Mouse (Mus musculus) liver, embryonic 16.5 days (tissue): ENCODE results near the gene Acot13. TPM values are rescaled to one million over a fixed set of nuclear protein-coding genes. Genes with fewer than 3 reads are reported as not detected.
"Not testable (repeated sequence)": the region's sequence is repeated elsewhere in the genome, so short reads cannot be mapped to it uniquely, and the experiment has no call there.

Source experiments
- ATAC-seq: fragments of 200-750 bp; cut with Nextera tagmentation; 2 replicates; pipeline ENCODE4 v1.8.0; 2017; ENCODE audit warnings: low read depth, mild to moderate bottlenecking, moderate number of reproducible peaks, moderate library complexity
- H3K27ac ChIP-seq: fragments of 300-500 bp; sonication (generic); 2 replicates; pipeline ENCODE4 v1.5.1; 2014; ENCODE audit warnings: mild to moderate bottlenecking, low read length
- H3K27me3 ChIP-seq: fragments of 300-500 bp; sonication (generic); 2 replicates; pipeline ENCODE4 v1.6.1; 2014; ENCODE audit warnings: low read depth, low read length, mixed read lengths; ENCODE audit not compliant: control insufficient read depth, insufficient read depth
- H3K36me3 ChIP-seq: fragments of 300-500 bp; sonication (generic); 2 replicates; pipeline ENCODE4 v1.6.1; 2014; ENCODE audit warnings: mild to moderate bottlenecking; ENCODE audit not compliant: control insufficient read depth, insufficient read depth
- H3K4me1 ChIP-seq: fragments of 300-500 bp; sonication (generic); 2 replicates; pipeline ENCODE4 v1.6.1; 2014; ENCODE audit warnings: low read depth, low read length, mixed read lengths; ENCODE audit not compliant: control insufficient read depth
- H3K4me2 ChIP-seq: fragments of 300-500 bp; sonication (generic); 2 replicates; pipeline ENCODE4 v1.6.1; 2014; ENCODE audit warnings: low read depth, low read length, mixed read lengths
- H3K4me3 ChIP-seq: fragments of 300-500 bp; sonication (generic); 2 replicates; pipeline ENCODE4 v1.5.1; 2014; ENCODE audit warnings: low read depth, mild to moderate bottlenecking, low read length
- H3K9ac ChIP-seq: fragments of 300-500 bp; sonication (generic); 2 replicates; pipeline ENCODE4 v1.6.1; 2014; ENCODE audit warnings: low read depth, low read length
- H3K9me3 ChIP-seq: fragments of 300-500 bp; sonication (generic); replicated peaks from 2 replicates; pipeline ENCODE4 v1.6.1; 2016; ENCODE audit warnings: low read length; ENCODE audit not compliant: control insufficient read depth
- WGBS: fragments of 180-500 bp; shearing (Covaris S2); extraction: QIAGEN DNeasy Blood & Tissue Kit; methylation state at CpG from one replicate; pipeline ENCODE4 v1.1.7; 2014; ENCODE audit not compliant: insufficient replicate concordance; 5-methylcytosine and 5-hydroxymethylcytosine counted together
- polyA plus RNA-seq: library from polyadenylated mRNA; unstranded; fragments of >200 nt; fragmentation: Nextera tagmentation; extraction: Ambion mirVana; gene quantifications from 2 replicates; pipeline ENCODE4 v1.2.1, GENCODE M21; 2015

Gene Acot13
- polyA plus RNA-seq, 1 experiment from 2014 or later = 56.0 TPM

- no peak for ATAC-seq
- Histone ChIP-seq H3K4me1 (no peaks in the 10 kb centered on the region), H3K9ac (no peak overlapping the region), H3K27me3 (no peaks in the 10 kb centered on the region), H3K36me3 (no peaks in the 10 kb centered on the region), H3K9me3 (no peaks in the 10 kb centered on the region), H3K4me3 (no peak overlapping the region), H3K4me2 (no peak overlapping the region), H3K27ac (no peak overlapping the region)
- 35% methylated on average over 8 of the region's 8 CpGs for WGBS
These were observed 52.5 kb downstream of the Acot13 start for GRCm38 (mm10) chr13:24778706-24779380.

GRCm38 (mm10) chr13:24778026-24778425, 53.3 kb downstream of the Acot13 start:
- Histone ChIP-seq H3K36me3 (no peaks in the 10 kb centered on the region), H3K27ac (no peak overlapping the region), H3K4me1 (no peaks in the 10 kb centered on the region), H3K9me3 (no peaks in the 10 kb centered on the region), H3K27me3 (no peaks in the 10 kb centered on the region), H3K4me2 (no peak overlapping the region), H3K4me3 (no peak overlapping the region), H3K9ac (no peak overlapping the region)
- 59% methylated on average over 2 of the region's 2 CpGs for WGBS
- ATAC-seq = no peak

DNA sequence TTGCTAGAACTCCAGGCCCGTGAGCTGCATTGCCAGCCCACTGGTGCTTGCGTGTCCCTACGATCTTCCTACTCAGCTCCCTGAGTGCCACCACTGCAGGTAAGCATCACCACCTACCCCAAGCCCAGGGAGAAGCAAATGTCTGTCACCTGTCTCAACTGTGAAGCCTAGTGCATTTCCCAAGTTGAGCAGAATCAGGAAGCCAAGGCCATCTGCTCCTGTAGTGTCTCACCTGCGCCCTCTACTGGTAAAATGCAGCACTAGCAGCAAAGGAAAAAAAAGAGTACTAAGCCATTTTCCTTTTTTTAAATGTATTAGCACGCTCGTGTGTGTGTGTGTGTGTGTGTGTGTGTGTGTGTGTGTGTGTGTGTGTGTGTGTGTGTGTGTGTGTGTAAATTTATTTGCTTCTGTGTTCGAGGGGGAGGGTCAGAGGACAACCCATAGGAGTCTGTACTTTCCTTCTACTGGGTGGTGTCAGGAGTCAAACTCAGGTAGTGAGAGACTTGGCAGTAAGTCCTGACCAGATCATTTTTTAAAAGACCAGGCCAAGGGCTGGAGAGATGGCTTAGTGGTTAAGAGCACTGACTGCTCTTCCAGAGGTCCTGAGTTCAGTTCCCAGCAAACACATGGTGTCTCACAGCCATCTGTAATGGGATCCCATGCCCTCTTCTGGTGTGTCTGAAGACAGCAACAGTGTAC, 55.0 kb downstream of the Acot13 start:
- WGBS = 39% methylated on average over 7 of the region's 7 CpGs
- Histone ChIP-seq H3K27ac (no peak overlapping the region), H3K27me3 (no peaks in the 10 kb centered on the region), H3K9me3 (no peaks in the 10 kb centered on the region), H3K36me3 (no peaks in the 10 kb centered on the region), H3K4me2 (no peak overlapping the region), H3K4me1 (no peaks in the 10 kb centered on the region), H3K9ac (no peak overlapping the region), H3K4me3 (no peak overlapping the region)
- no peak; the same call in 1 of the 2 replicates for ATAC-seq

DNA sequence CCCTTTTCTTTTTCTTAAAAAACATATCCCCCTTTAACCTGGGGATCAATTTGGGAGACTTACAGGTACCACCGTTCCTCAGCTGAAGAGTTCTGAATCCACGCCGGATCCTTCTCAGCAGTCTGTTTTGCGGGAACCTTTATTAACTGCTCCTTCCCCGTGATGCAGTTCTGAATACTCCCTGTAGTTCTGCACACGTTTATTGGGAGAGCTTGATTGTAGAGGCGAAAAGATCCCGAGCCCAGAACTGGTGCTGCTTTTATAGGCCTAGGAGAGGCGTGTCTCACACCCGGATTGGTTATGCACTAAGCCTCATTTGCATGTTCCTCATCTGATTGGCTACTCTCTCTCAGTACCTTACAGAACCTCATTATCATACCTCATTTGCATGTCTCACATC, 59.9 kb downstream of the Acot13 start:
- not testable (repeated sequence) for H3K4me1 ChIP-seq, ATAC-seq, H3K27ac ChIP-seq, H3K27me3 ChIP-seq, H3K4me2 ChIP-seq, H3K9ac ChIP-seq, H3K4me3 ChIP-seq, H3K36me3 ChIP-seq, H3K9me3 ChIP-seq
- WGBS = 89% methylated on average over 10 of the region's 10 CpGs

Other genes starting within 250 kb of the Acot13 start
- gene Ripor2, start 249.4 kb downstream of the Acot13 start, polyA plus RNA-seq = 3.2 and 4.4 TPM in 2 replicates
- not detected in 2 replicates for gene Armh2, start 90.3 kb downstream of the Acot13 start, polyA plus RNA-seq
- 82.5 and 101 TPM in 2 replicates for gene Gmnn, start 69.6 kb downstream of the Acot13 start, polyA plus RNA-seq
- gene BC005537, start 29.9 kb downstream of the Acot13 start, polyA plus RNA-seq = 7.6 and 8.9 TPM in 2 replicates
- gene Tdp2, start 139 bp upstream of the Acot13 start, polyA plus RNA-seq = 19.6 and 22.3 TPM in 2 replicates
- gene D130043K22Rik, start 13.6 kb upstream of the Acot13 start, polyA plus RNA-seq = 0.12 and 0.27 TPM in 2 replicates
- 3.7 and 4.3 TPM in 2 replicates for gene Aldh5a1, start 106.1 kb upstream of the Acot13 start, polyA plus RNA-seq
- 20.5 and 24.5 TPM in 2 replicates for gene Gpld1, start 111.6 kb upstream of the Acot13 start, polyA plus RNA-seq
- gene Mrs2, start 188.8 kb upstream of the Acot13 start, polyA plus RNA-seq = 5.7 and 6.0 TPM in 2 replicates
- 0.51 TPM in 2 replicates for gene Dcdc2a, start 224.5 kb upstream of the Acot13 start, polyA plus RNA-seq